Mouse (Mus musculus) MEL (cell line): ENCODE measurements around the gene Galnt6. TPM values are rescaled to one million over a fixed set of nuclear protein-coding genes. Genes with fewer than 3 reads are reported as not detected.

ENCODE experiments used
- DNase-seq: peaks from one replicate; pipeline ENCODE4 v3.0.0; 2011; ENCODE audit warnings: low read depth, low spot score
- H3K27ac ChIP-seq: 2 replicates; pipeline ENCODE4 v1.5.1; 2012; ENCODE audit warnings: low read depth, mild to moderate bottlenecking, control low read depth, low read length, moderate library complexity; ENCODE audit not compliant: control insufficient read depth
- H3K27me3 ChIP-seq, 2 experiments: fragments of 150-350 bp in 1 of 2; sonication (generic) in 1 of 2; 2 replicates each; pipeline ENCODE4 v1.6.1; 2012; ENCODE audit warnings: low read length in 2 of 2, mild to moderate bottlenecking in 2 of 2, improper control_type of control experiment in 1 of 2, moderate library complexity in 1 of 2; ENCODE audit not compliant: insufficient read depth in 2 of 2, control insufficient read depth in 1 of 2
- H3K36me3 ChIP-seq, 2 experiments: 2 replicates each; pipeline ENCODE4 v1.6.1; 2012 to 2014; ENCODE audit warnings: low read length in 2 of 2, improper control_type of control experiment in 1 of 2, inconsistent platforms in 1 of 2, mild to moderate bottlenecking in 1 of 2; ENCODE audit not compliant: insufficient read depth in 2 of 2, control insufficient read depth in 1 of 2
- H3K4me1 ChIP-seq, 2 experiments: fragments of 150-350 bp in 1 of 2; sonication (generic) in 1 of 2; 2 replicates each; pipeline ENCODE4 v1.6.1; 2012; ENCODE audit warnings: low read length in 2 of 2, improper control_type of control experiment in 1 of 2, mild to moderate bottlenecking in 1 of 2; ENCODE audit not compliant: insufficient read depth in 2 of 2, control insufficient read depth in 1 of 2
- H3K4me3 ChIP-seq, 2 experiments: fragments of 150-350 bp in 1 of 2; sonication (generic) in 1 of 2; 2 replicates each; pipeline ENCODE4 v1.5.1; 2012; ENCODE audit warnings: low read depth in 2 of 2, low read length in 2 of 2, mild to moderate bottlenecking in 2 of 2, moderate library complexity in 2 of 2, control low read depth in 1 of 2, improper control_type of control experiment in 1 of 2; ENCODE audit not compliant: control insufficient read depth in 1 of 2, insufficient read depth in 1 of 2
- H3K79me2 ChIP-seq: 2 replicates; pipeline ENCODE4 v1.6.1; 2012; ENCODE audit warnings: mild to moderate bottlenecking, low read length, moderate library complexity; ENCODE audit not compliant: control insufficient read depth, poor library complexity, insufficient read depth
- H3K9ac ChIP-seq: 2 replicates; pipeline ENCODE4 v1.6.1; 2012; ENCODE audit warnings: low read depth, mild to moderate bottlenecking, control low read depth, low read length, moderate library complexity; ENCODE audit not compliant: control insufficient read depth, poor library complexity, severe bottlenecking
- H3K9me3 ChIP-seq: fragments of 150-350 bp; sonication (generic); replicated peaks from 2 replicates; pipeline ENCODE4 v1.6.1; 2012; ENCODE audit warnings: mild to moderate bottlenecking, low read length, improper control_type of control experiment, moderate library complexity; ENCODE audit not compliant: insufficient read depth
- CTCF ChIP-seq, 3 experiments: IDR thresholded peaks in 2 of 3; conservative IDR thresholded peaks in 1 of 3; 2 replicates each; pipeline ENCODE4 v1.5.1; 2011 to 2012; ENCODE audit warnings: low read length in 3 of 3, low read depth in 2 of 3, mild to moderate bottlenecking in 2 of 3, improper control_type of control experiment in 1 of 3, inconsistent platforms in 1 of 3, mixed read lengths in 1 of 3, moderate library complexity in 1 of 3; ENCODE audit not compliant: control insufficient read depth in 1 of 3, insufficient read depth in 1 of 3, poor library complexity in 1 of 3, severe bottlenecking in 1 of 3
- ELF1 ChIP-seq: IDR thresholded peaks from 2 replicates; pipeline ENCODE4 v1.6.1; 2014; ENCODE audit warnings: low read depth, mild to moderate bottlenecking, inconsistent platforms, low read length, improper control_type of control experiment, moderate library complexity
- ETS1 ChIP-seq: IDR thresholded peaks from 2 replicates; pipeline ENCODE4 v1.6.1; 2012; ENCODE audit warnings: low read depth, mild to moderate bottlenecking, inconsistent platforms, low read length, improper control_type of control experiment, moderate library complexity
- GATA1 ChIP-seq: IDR thresholded peaks from 2 replicates; pipeline ENCODE4 v1.6.1; 2011; ENCODE audit warnings: low read depth, low read length, improper control_type of control experiment
- HCFC1 ChIP-seq: IDR thresholded peaks from 2 replicates; pipeline ENCODE4 v1.6.1; 2012; ENCODE audit warnings: low read depth, mild to moderate bottlenecking, inconsistent platforms, low read length, improper control_type of control experiment, moderate library complexity
- MAFK ChIP-seq: IDR thresholded peaks from 2 replicates; pipeline ENCODE4 v1.6.1; 2011; ENCODE audit warnings: low read depth, mild to moderate bottlenecking, low read length, improper control_type of control experiment, borderline replicate concordance
- MAX ChIP-seq: IDR thresholded peaks from 2 replicates; pipeline ENCODE4 v1.6.1; 2011; ENCODE audit warnings: low read length, improper control_type of control experiment
- MAZ ChIP-seq: IDR thresholded peaks from 2 replicates; pipeline ENCODE4 v1.6.1; 2012; ENCODE audit warnings: low read depth, mild to moderate bottlenecking, inconsistent platforms, low read length, improper control_type of control experiment
- MEF2A ChIP-seq: IDR thresholded peaks from 2 replicates; pipeline ENCODE4 v1.6.1; 2014; ENCODE audit warnings: low read depth, mild to moderate bottlenecking, inconsistent platforms, low read length, improper control_type of control experiment; ENCODE audit not compliant: poor library complexity, insufficient replicate concordance, severe bottlenecking; ENCODE audit errors: extremely low read depth
- MYC ChIP-seq: IDR thresholded peaks from 2 replicates; pipeline ENCODE4 v1.6.1; 2011; ENCODE audit warnings: low read depth, mild to moderate bottlenecking, low read length, improper control_type of control experiment, moderate library complexity
- POLR2AphosphoS2 ChIP-seq: IDR thresholded peaks from 2 replicates; pipeline ENCODE4 v1.6.1; 2011; ENCODE audit warnings: low read length, improper control_type of control experiment
- POLR2AphosphoS5 ChIP-seq: IDR thresholded peaks from 2 replicates; pipeline ENCODE4 v1.6.1; 2012; ENCODE audit warnings: low read depth, borderline replicate concordance, mild to moderate bottlenecking, inconsistent platforms, low read length, moderate library complexity, mixed read lengths
- RAD21 ChIP-seq: IDR thresholded peaks from 2 replicates; pipeline ENCODE4 v1.6.1; 2011; ENCODE audit warnings: mild to moderate bottlenecking, low read depth, low read length, improper control_type of control experiment
- RCOR1 ChIP-seq: IDR thresholded peaks from 2 replicates; pipeline ENCODE4 v1.6.1; 2012; ENCODE audit warnings: low read depth, mild to moderate bottlenecking, inconsistent platforms, low read length, improper control_type of control experiment
- SIN3A ChIP-seq: IDR thresholded peaks from 2 replicates; pipeline ENCODE4 v1.6.1; 2012; ENCODE audit warnings: low read length, improper control_type of control experiment, inconsistent platforms
- SMC3 ChIP-seq: IDR thresholded peaks from 2 replicates; pipeline ENCODE4 v1.6.1; 2011; ENCODE audit warnings: low read depth, low read length, improper control_type of control experiment
- UBTF ChIP-seq: IDR thresholded peaks from 2 replicates; pipeline ENCODE4 v1.6.1; 2012; ENCODE audit warnings: low read depth, mild to moderate bottlenecking, inconsistent platforms, low read length, improper control_type of control experiment, moderate library complexity, borderline replicate concordance; ENCODE audit not compliant: insufficient read depth
- ZMIZ1 ChIP-seq: IDR thresholded peaks from 2 replicates; pipeline ENCODE4 v1.6.1; 2012; ENCODE audit warnings: low read depth, mild to moderate bottlenecking, inconsistent platforms, low read length, improper control_type of control experiment, moderate library complexity
- ZNF384 ChIP-seq: IDR thresholded peaks from 2 replicates; pipeline ENCODE4 v1.6.1; 2012; ENCODE audit warnings: low read depth, mild to moderate bottlenecking, inconsistent platforms, low read length, improper control_type of control experiment
- polyA plus RNA-seq, 2 experiments: library from polyadenylated mRNA; stranded (reverse) in 1 of 2; unstranded in 1 of 2; fragments of >175 nt in 1 of 2; fragments of >200 nt in 1 of 2; gene quantifications; 2 replicates each; pipeline versions ENCODE4 v1.2.1 to v1.2.4; 2012; ENCODE audit warnings: low replicate concordance in 2 of 2, low read depth in 1 of 2; ENCODE audit not compliant: insufficient read length in 2 of 2, insufficient read depth in 1 of 2, missing spikeins in 1 of 2
- total RNA-seq: library from RNA; depleted of rRNA; stranded (reverse); fragments of 300-350 nt; gene quantifications from 2 replicates; pipeline ENCODE4 v1.2.3, GENCODE M21; 2012

Galnt6 gene
- total and polyA plus RNA-seq, 3 experiments = 16.1 to 17.0 TPM; not detected in 1

GRCm38 (mm10) chr15:100721445-100721844 is 7.7 kb downstream of the Galnt6 start:
- Histone ChIP-seq H3K9ac (no peak overlapping the region), H3K36me3 (peaks cover 2 to 23% of the 10 kb centered on the region in 2 experiments; a peak in 3 of 4 replicates), H3K79me2 (no peaks in the 10 kb centered on the region), H3K4me1 (peaks cover 20 to 34% of the 10 kb centered on the region in 2 experiments), H3K9me3 (no peaks in the 10 kb centered on the region), H3K27me3 (no peaks in the 10 kb centered on the region), H3K27ac (no peak overlapping the region), H3K4me3 (no peak overlapping the region)
- TF ChIP-seq SMC3 (peak; percentile 20; the same call in 1 of the 2 replicates), RAD21 (no peak), CTCF (IDR thresholded peaks at IDR 0.05 in 2 of 3, conservative IDR thresholded peaks at IDR 0.05 in 1 of 3; ENCODE audit: control insufficient read depth in 1 of 3, insufficient read depth in 1 of 3, low read depth in 2 of 3, low read length in 3 of 3, poor library complexity in 1 of 3, severe bottlenecking in 1 of 3) (0 out of 6 replicates have a peak, but pooled peaks of 1 of the 3 experiments have one; percentile 11), MAFK (no peak)
- no peak for DNase-seq

DNA sequence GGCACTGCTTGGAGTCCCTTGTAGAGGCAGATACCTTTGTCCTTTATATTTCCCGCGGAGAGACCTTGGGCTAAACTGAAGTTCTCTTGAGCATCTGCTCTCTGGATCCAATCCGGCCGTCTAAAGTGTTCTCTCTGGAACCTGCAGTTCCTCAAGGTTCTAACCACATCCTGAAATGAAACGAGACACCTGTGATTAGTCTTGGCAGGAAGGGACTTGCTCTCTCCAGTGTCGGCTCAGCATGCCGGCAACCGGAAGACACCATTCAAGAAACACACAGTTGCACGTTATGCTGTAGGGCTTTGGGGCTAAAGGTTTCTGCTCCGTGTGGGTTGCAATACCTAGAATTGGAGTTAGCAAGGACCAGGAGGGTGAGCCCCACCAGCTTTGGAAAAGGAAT is 9.1 kb downstream of the Galnt6 start:
- Histone ChIP-seq H3K27me3 (no peaks in the 10 kb centered on the region), H3K4me3 (no peak overlapping the region), H3K79me2 (no peaks in the 10 kb centered on the region), H3K27ac (no peak overlapping the region), H3K9me3 (no peaks in the 10 kb centered on the region)
- DNase-seq = no peak
- no peak for TF ChIP-seq RAD21
- TF ChIP-seq ZNF384 = no peak
- TF ChIP-seq MEF2A = no peak
- no peak for TF ChIP-seq ELF1
- no peak for TF ChIP-seq MAZ
- no peak for TF ChIP-seq MYC
- TF ChIP-seq UBTF = no peak
- no peak for TF ChIP-seq GATA1
- TF ChIP-seq RCOR1 = no peak
- no peak for TF ChIP-seq POLR2AphosphoS5
- TF ChIP-seq SIN3A = no peak
- no peak for TF ChIP-seq HCFC1
- TF ChIP-seq ZMIZ1 = no peak
- no peak for TF ChIP-seq MAFK
- no peak for TF ChIP-seq ETS1
- no peak for TF ChIP-seq POLR2AphosphoS2
- TF ChIP-seq MAX = no peak
- TF ChIP-seq, all 39 proteins: peak for 0
- Histone ChIP-seq H3K9ac (no peak overlapping the region), H3K4me1 (peaks cover 20 to 34% of the 10 kb centered on the region in 2 experiments), H3K36me3 (peaks cover 2 to 23% of the 10 kb centered on the region in 2 experiments; a peak in 3 of 4 replicates)
